Mouse (Mus musculus): ENCODE results near the gene Acp7.

Acp7 gene

DNA sequence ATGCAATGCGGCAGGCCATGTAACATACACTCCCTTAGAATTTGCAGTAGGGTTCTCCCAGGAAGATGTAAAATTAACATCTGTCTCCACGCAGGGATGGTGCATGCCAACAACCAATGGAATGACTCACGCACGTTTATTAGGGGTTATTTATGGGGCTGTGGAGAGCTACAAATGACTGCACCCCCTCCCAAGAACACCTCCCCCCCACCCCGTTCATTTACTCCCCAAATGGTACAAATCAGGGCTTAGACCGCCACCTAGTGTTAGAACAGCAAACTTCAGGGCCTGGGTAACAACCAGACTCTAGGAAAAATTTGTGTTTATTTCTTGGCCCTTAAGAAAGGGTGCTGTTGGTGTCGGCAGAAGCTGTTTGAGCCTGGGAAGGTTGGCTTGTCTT, 29.5 kb downstream of the Acp7 start:
- DNase-seq (ENCODE audit: low spot score in 2 of 2) = peak in 1 of 2 experiments; percentile 58

DNA sequence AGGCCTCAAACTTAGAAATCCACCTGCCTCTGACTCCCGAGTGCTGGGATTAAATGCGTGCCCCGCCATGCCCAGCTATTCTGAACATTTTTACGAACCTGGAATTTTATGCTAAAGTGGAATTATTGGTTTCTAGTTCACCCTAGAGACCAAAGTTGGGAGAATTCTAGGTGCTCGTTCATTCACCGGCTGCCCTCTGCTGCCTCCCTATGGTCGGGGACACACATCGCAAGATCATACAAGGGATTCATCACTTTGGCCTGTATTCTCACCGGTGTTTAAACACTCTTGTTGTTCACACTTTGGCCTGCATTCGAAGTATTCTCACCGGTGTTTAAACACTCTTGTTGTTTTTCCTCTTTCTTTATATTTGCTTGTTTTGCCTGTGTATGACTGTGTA, 30.1 kb downstream of the Acp7 start:
- DNase-seq (ENCODE audit: low spot score in 2 of 2) = peak in 1 of 2 experiments; percentile 71

DNA sequence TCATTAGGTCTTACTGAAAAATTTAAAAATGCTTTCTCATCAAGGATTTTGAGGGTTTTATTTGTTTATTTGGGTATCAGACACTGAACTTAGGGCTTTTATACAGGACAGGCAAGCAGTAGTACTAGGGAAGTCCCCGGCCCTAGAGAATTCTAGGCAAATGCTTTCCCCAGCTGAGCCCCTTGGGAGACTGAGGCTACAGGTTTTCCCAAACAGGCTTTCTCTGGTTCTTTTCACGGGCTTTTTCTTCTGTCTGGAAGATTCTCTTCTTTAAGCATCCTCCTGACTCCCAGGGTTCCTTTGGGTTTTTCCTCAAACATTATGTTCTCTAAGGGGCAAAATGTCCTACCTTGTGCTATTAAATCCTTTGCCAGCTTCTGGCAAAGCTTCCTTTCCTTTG, 32.2 kb downstream of the Acp7 start:
- DNase-seq (ENCODE audit: low spot score in 2 of 2) = no peak

DNA sequence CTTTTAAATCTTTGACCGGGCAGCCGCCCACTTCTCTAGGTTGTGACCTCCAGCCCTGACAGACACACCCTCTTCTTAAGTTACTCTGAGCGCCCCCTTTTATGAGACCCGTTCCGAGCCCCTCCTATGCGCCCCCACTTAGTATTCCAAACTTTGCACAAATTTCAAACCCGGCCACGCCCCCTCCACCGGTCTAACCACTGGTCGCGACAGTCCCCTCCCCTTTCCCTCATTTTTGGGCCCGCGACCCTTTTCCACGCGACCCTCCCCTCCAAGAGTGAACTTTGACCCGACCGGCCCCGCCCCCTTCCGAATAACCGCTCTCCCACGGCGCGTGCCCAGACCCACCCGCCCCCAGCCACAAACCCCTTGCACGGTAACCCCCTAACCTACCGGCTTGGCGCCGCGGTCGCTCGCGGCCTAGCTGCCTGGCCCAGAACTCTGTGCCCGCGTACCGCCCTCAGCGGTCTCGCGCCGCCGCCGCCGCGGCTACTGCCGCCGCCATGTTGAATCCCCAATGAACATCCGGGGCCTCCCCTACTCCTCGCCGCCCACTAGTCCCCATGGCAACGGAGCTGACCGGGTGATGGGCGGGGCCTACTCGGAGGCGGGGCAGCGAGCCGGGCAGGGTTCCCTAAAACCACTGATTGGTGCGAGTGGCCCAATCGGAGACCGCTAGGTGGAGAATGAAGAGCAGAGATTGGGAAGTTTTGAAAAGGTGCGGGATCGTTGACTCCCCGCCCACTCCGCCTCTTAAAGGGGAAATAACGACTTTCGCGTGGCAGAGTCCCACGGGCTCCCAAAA, 33.3 kb downstream of the Acp7 start, which contains the start of the genes Samd4b and Pak4:
TSS of gene Samd4b (minus strand) at position 503 of the 805 bp plus-strand sequence.
TSS of gene Pak4 (minus strand) at position 544 of the 805 bp plus-strand sequence.
- DNase-seq (ENCODE audit: low spot score in 2 of 2) = peak; percentile 98 to 100

DNA sequence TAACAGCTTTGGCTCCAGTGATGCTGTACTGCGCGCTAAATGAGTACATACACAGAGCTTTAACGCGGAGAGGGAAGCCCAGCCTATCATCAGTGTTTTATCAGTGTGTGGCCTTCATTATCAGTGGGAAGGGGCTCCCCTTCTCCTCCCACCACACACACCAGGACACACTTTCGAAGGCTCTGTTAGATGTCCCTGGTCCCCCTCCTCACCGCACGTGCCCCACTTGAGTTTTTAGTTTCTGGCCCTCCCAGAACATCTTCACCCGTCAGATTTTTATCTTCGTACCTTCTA, 33.9 kb downstream of the Acp7 start:
- DNase-seq (ENCODE audit: low spot score in 2 of 2) = no peak

DNA sequence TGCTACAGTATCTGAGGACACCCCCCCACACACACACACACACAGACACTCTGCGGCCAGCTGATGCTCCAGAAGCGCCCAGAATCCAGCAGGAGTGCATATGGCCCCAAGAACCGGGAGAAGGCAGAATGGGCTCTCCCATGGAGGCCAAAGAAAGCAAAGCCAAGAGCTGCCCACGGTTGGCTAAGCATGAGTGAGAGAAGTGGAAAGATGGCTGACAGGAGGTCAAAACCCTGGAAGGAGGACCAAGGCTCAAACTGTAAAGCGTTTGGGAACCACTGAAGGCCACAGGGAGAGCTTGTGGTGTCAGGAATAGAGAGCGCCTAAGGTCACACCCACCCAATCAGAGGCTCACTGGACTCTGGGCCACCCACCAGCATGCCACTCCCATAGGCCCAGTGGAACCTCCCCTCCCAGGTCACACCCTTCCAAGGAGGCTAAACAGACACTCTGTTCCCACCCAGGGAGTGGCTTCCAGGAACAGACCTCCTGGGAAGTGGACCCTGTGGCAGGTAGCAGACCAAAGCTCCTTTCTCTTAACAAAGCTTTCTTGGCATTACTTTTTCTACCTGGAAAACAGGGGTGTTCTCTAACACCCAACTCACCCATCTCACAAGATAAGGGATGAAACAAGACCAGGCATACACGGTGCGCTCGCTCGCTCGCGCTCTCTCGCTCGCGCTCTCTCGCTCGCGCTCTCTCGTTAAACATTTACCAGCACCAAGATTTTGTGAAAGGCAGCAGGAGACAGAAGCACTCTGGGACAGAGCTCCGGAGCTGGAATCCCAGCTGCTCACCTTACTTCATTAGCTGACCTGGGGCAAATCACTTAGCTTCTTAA, 34.5 kb downstream of the Acp7 start:
- no peak for DNase-seq (ENCODE audit: low spot score in 2 of 2)

DNA sequence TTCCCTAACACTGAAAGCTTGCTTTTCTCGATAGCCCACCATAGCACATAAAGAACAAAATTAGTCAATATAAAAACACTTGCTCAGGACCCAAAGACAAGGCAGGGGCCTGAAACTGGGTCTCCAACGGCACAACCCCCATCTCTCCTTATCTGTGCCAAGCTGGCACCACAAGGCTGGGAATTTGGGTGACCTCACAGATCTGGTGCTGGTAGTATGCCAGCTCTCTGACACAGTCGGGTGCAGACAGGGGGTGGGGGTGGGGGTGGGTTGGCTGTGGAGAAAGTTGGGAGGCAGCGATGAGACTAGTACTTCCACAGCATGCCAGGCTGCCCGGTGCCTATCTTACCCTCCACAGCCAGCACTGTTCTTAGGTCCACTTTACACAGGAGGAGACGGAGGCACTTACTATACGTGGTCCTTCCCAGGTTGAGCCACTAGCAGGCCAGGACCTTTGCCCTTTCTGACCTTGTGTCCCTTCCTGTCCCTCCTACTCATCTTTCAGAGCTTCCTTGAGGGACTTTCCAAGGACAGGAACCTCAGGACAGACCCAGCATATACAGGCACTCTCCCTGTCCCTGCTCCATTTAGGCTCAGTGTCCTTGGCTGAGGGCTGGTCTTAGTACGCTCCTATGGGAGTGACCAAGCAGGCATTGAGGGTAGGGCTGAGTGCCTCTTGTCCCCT, 35.2 kb downstream of the Acp7 start:
- no peak for DNase-seq (ENCODE audit: low spot score in 2 of 2)

DNA sequence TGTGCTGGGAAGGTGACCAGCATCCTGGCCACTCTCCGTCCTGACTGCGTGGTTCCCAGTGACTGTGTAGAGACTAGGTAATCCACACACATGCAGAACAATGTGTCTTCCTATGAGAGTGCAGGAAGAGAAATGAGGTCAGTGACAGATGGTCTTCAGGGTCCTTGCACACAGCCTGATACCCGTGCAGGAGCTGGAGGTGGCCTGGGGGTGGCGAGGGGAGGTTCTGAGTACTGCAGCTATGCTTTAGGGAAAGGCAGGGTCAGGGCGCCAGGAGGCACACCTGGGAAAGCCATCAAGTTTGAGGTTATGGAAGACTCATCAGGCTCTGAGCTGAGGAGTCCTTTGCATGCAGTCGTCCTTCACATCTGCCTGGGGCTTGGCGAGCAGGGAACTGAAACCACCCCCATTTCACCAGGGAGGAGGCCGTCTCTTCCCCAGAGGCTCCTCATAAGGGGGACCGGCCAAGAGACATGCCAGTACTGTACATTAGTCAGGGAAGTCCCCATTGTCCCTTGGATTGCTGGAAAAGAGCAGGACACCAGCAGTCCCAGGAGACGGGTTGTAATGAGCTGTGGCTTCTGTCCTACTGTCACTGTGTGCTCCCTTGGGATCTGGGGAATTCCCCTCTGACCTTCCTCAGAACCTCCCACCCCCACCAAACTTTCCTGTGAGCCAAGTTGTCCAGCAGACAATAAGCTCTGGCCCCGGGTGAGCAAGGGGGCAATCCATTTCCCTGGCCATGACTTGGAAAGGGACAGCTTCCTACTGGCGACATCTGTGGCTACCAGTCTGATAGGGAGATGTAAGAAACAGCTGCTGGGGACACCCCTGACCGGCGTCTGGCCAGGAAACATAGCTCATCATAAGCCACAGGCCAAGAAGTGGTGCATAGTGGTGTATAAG, 37.7 kb downstream of the Acp7 start:
- DNase-seq (ENCODE audit: low spot score in 2 of 2) = no peak

DNA sequence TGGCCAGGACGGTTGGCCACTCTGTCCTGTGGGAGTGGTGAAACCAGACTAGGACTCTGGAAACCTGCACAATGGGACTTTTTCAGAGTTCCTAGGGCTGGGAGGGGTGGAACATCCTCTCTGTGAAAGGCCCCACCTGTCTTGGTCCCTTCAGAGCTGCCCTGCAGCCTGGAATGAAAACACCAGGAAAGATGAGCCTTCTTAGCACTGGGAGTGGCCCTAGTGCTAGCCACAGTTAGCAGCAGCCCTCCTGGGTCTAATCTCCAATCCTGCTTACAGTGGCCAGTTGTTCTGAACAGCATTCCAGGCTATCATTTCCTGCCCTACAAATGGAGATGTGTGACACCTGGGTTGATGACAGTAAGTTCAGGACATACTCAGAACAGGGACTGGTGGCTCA, 39.3 kb downstream of the Acp7 start:
- DNase-seq (ENCODE audit: low spot score in 2 of 2) = no peak

DNA sequence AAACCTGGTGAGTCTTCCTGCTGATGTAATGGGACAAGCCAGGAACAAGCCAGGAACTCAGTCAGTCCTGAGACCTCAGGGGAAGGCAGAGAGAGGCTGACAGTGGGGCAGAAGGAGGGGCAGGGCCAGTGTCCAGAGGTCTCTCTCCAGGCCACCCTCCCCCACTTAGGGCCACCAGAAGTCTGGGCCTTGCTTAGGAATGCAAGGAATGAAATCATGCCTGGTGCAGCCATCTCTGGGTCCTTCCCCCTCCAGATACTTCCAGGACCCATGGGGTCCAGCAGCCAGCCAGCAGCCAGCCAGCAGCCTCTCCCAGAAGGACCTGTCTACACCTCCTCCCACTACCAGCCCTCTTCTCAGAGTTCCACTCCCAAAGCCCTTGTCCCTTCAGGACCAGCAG, 43.5 kb downstream of the Acp7 start:
- no peak for DNase-seq (ENCODE audit: low spot score in 2 of 2)

DNA sequence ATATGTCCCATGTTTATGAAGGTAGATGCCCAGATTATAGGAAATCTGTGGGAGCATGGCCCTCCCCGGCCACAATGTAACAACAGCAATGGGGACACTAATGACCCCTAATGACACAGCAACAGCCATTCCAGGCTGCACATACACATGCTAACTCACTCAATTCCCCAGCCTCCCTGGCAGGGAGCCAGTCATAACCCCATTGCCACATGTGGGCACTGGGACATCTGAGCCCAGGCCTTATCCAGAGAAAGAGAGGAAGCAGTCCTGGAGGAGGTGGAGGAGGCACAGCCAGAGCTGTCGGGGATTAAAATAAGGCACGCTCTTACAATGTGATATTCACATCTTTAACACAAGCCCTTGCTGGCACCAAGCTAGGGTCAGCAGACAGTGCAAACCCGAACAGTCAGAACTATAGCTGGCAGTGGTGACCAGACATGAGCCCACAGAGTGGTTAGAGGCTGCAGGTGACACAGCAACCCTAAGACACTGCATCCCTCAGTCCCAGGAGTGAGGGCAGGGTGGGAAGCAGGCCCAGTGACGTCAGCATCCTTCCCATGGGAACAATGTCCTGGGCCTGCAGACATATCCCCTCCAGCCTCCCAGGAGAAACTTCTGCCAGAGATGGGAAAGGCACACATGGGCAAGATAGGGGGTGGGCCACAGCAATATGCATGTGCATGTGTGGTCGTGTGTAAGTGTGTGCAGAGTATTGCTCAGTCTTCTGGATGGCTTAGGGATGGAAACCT, 44.3 kb downstream of the Acp7 start:
- no peak for DNase-seq (ENCODE audit: low spot score in 2 of 2)

DNA sequence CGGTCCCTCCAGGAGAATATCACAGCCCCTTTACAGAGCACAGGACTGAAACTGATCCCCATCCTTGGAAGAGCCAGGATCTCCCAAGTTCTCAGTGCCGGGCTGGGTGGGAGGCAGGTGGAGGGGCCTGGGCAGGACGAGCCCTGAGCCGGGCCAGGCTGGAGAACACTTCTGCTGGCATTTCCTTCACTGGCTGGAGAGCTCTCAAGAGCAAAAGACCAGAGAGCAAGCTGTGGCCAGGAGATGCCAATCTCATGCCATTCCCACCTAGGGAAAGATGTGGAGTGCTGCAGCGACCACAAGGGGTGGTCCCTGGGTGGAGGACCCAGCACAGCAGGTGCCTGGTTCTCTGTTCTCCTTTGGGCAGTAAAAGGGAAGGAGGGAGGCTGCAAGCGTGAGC, 46.1 kb downstream of the Acp7 start:
- DNase-seq (ENCODE audit: low spot score in 2 of 2) = no peak

DNA sequence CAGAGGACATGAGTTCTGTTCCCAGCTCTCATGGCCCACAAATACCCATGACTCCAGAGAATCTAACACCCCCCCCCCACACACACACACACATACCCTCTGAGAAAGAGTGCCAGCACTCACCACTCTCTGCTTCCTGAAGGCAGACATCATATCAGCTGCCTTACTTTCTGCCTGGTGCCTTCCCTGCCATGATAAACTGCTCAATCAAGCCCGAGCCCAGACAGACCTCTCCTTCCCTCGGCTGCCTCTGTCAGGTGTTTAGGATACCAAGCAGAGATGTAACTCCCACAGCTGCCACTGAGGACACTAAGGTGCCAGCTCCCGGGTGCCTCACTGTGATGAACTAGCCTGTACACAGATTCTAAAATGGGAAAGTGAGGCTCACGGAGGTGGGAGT, 46.7 kb downstream of the Acp7 start:
- DNase-seq (ENCODE audit: low spot score in 2 of 2) = no peak

DNA sequence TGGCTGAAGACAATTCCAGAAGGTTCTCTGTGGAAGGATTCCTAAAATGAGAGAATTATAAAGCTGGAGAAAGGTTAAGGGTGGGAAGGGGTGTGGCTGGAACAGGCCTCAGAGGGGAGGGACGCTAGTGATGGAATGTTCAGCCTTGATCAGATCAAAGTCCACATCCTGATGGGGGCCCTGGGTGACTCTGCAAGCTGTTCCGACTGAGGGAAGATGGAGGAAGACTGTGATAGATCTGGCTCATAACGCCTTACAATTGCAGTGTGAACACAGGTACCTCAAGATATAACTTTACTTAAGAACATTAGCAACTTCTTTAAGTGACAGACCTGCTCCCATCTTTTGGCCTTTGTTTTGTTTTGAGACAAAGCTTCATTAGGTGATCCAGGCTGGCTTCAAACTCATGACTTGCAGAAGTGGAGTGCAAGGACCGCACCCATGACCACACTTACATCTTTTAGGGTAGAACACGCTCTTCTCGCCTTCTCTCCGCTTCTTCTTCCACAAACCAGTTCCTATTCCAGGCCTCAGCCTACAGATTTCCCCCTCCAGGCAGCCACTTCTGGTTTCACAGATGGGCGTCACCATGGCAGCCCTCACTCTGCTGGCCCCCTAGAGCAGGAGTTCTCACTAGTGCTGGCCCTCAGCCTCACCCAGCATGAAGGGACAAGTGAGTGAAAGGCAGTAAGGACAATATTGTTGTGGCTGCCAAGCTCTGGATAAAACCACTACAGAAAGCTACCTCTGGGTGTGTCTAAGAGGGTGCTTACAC, 47.4 kb downstream of the Acp7 start:
- DNase-seq (ENCODE audit: low spot score in 2 of 2) = no peak

DNA sequence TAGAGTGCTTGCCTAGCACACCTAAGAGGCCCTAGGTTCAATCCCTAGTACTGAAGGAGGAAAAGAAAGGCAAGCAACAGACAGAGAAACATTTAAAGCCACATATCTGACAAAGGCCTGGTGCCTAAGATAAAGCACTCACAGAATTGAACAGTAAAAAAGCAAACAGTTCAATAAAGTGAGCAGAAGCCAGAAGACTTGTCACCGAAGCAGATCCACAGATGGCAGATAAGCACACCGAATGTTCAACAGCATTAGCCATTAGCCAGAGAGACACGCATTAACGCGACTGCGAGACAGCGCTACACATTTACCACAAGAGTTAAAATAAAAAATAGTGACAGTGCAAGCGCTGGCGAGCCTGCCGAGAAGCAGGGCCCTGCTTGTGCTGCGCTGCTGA, 48.3 kb downstream of the Acp7 start:
- no peak for DNase-seq (ENCODE audit: low spot score in 2 of 2)

DNA sequence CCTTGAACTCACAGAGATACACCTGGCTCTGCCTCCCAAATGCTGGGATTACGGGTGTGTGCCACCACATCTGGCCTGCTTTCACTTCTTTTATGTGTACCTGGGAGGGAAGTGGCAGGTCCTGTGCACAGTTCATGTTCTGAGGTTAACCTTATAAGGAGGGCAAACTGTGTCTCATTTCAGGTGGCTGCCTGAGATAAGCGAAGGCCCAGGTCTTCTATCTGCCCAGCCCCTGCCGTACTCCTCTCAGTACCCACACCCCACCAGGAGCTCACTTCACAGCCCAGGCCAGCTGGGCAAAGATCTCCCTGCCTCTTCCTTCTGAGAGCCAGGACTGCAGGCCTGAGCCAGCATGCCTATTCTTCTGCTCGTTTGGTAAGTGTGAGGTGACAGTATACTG, 49.4 kb downstream of the Acp7 start:
- DNase-seq (ENCODE audit: low spot score in 2 of 2) = no peak

DNA sequence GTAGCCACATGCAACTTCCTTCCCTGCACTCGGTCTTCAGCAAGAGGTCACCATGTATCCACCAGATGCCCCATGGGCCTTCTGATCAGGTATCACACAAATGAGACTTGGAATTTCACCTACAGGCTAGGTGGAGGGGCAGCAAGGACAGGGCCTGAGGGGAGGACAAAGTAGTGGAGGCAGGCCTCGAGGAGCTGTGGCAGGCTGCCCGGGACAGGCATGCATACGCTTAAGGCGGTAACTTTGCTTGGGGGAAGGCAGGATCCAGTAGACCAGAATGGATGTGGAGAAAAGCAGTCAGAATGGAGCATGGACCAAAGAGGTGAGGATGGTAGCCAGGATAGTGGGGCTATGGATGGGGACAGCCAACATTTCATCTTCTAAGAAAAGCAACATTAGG, 51.3 kb downstream of the Acp7 start:
- DNase-seq (ENCODE audit: low spot score in 2 of 2) = no peak

DNA sequence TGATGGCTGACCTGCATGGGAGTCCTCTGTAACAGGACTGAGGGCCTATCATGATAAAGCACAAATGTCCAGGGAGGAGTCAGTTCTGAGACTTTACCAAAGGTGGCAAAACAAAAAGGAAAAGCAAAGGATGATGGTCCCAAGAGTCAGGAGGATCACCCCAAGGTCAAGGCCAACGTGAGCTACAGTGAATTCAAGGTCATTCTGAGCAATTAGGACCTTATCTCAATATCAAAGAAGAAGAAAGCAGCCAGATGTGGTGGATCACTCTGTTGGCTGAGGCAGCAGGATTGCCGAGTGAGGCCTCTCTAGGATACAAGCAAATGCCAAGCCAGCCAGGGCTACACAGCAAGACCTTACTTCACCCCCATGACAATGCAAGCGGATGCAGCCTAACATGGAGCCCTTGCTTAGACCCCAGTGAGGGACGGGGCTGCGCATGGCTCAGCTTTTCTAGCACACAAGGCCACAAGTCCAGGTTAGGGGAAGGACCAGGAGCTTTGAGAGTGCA, 52.5 kb downstream of the Acp7 start:
- DNase-seq (ENCODE audit: low spot score in 2 of 2) = no peak

DNA sequence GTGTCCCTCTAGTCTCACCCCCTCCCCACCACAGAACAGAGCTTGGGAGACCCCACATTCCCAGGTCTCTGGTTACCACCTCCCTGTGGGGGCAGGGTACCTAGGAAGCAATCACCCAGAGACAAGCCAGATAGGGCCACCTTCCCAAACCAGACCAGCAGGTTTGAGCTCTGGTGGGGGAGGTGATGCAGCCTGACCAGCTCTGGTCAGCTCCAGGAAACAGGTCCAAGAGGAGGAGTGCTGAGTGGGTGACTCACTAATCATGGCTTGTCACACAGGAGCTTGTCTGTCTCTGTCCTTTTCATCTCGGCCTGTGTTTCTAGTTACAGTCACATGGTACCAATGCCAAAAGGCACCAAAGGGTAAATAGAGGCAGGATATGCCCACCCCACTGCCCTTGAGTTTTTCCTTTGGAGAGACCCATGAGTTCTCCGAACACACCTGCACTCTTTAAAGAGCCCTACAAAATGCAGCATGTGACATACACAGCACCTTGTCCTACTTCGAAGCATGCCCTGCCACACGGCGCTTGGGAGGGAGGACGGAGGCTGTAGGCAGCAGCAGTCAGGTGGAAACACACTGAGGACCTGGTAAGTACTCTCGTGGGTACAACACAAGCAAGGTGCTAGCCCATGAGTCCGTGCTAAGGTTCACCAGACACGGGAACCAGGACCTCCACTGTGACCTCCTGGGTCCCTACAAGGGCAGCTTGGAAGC, 53.1 kb downstream of the Acp7 start:
- DNase-seq (ENCODE audit: low spot score in 2 of 2) = no peak

Measured in frontal cortex, postnatal 10 days (tissue).